Mouse (Mus musculus) limb, embryonic 12.5 days (tissue): ENCODE data around the gene Il10ra. TPM values are rescaled to one million over a fixed set of nuclear protein-coding genes. Genes with fewer than 3 reads are reported as not detected.

ENCODE experiments used
- ATAC-seq: fragments of 200-750 bp; cut with Nextera tagmentation; 2 replicates; pipeline ENCODE4 v1.8.0; 2017; ENCODE audit warnings: low read depth, moderate TSS enrichment; ENCODE audit not compliant: insufficient number of reproducible peaks, insufficient read depth, low FRiP score, low TSS enrichment
- H3K27ac ChIP-seq: fragments of 300-500 bp; sonication (generic); 2 replicates; pipeline ENCODE4 v1.5.1; 2016; ENCODE audit warnings: mild to moderate bottlenecking, moderate library complexity
- H3K27me3 ChIP-seq: fragments of 300-500 bp; sonication (generic); 2 replicates; pipeline ENCODE4 v1.6.1; 2016; ENCODE audit warnings: mild to moderate bottlenecking, moderate library complexity
- H3K36me3 ChIP-seq: fragments of 300-500 bp; sonication (generic); 2 replicates; pipeline ENCODE4 v1.6.1; 2016; ENCODE audit warnings: mild to moderate bottlenecking, moderate library complexity
- H3K4me1 ChIP-seq: fragments of 300-500 bp; sonication (generic); replicated peaks from 2 replicates; pipeline ENCODE4 v1.6.1; 2016
- H3K4me2 ChIP-seq: fragments of 300-500 bp; sonication (generic); 2 replicates; pipeline ENCODE4 v1.6.1; 2016; ENCODE audit warnings: mild to moderate bottlenecking, moderate library complexity
- H3K4me3 ChIP-seq: fragments of 300-500 bp; sonication (generic); replicated peaks from 2 replicates; pipeline ENCODE4 v1.5.1; 2016; ENCODE audit warnings: mild to moderate bottlenecking
- H3K9ac ChIP-seq: fragments of 300-500 bp; sonication (generic); replicated peaks from 2 replicates; pipeline ENCODE4 v1.6.1; 2016; ENCODE audit warnings: mild to moderate bottlenecking, moderate library complexity
- H3K9me3 ChIP-seq: fragments of 300-500 bp; sonication (generic); 2 replicates; pipeline ENCODE4 v1.6.1; 2016; ENCODE audit warnings: mild to moderate bottlenecking, moderate library complexity
- WGBS: fragments of 180-500 bp; shearing (Covaris S2); methylation state at CpG from one replicate; pipeline ENCODE4 v1.1.7; 2016; 5-methylcytosine and 5-hydroxymethylcytosine counted together
- polyA plus RNA-seq: library from polyadenylated mRNA; unstranded; fragments of >200 nt; fragmentation: Nextera tagmentation; extraction: Ambion mirVana; gene quantifications from 2 replicates; pipeline ENCODE4 v1.2.1, GENCODE M21; 2016

Gene Il10ra
- polyA plus RNA-seq, 1 experiment from 2014 or later, result 0.63 TPM

DNA sequence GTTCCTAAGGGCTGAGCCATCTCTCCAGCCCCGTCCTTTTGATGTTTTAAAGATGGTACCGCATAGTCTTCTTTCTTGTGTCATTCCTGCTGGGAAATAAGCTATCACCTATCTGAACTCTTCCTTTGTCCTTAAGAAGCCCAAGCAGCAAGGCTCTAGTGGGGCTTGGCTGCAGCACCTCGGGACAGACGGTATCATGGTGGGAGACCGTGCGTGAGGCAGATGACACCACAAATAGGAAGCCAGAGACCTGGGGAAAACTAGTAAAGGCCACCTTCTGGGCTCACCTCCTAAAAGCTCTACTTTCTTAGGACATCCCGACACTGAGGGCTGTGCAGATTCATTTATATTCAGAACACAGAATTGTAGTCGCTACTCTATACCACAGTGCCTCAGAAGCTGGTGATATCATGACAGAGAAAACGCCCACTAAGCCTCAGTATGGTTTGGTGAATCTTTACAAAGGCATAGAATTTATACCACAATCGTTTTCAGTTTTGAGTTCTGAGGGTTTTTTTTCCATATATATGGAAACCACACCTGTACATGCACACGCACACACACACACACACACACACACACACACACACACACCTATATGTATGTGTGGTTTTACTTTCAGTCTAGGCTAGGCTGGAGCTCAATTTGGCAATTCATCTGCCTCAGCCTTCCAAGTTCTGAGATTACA, 22.7 kb upstream of the Il10ra start:
- ATAC-seq, result no peak
- Histone ChIP-seq H3K4me3 (no peak overlapping the region), H3K36me3 (no peaks in the 10 kb centered on the region), H3K27ac (no peak overlapping the region), H3K9ac (no peak overlapping the region), H3K27me3 (no peaks in the 10 kb centered on the region), H3K4me1 (no peaks in the 10 kb centered on the region), H3K9me3 (no peaks in the 10 kb centered on the region), H3K4me2 (no peak overlapping the region)
- WGBS, result 81% methylated on average over 11 of the region's 11 CpGs

DNA sequence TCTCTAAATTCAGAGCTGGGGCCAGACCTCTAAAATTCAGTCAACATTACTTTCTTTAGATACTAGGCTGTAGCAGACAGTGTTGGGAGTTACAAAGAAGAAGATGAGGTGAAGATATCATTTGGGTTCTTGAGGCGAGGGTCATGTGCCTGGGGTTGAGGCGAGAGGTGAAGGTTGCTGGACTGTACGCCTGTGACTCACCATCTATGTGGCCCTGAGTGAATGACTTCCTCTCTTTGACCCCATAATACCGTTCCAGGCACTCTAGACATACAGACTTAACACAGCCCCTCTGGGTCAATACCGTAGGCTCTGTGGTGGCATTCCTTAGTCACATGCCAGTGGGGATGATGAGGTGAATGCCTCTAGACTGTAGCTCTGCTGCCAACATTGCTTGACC, 13.5 kb upstream of the Il10ra start:
- Histone ChIP-seq H3K9me3 (0 out of 2 replicates have a peak, but pooled peaks cover 4% of the 10 kb centered on the region), H3K4me2 (no peak overlapping the region), H3K9ac (no peak overlapping the region), H3K27me3 (no peaks in the 10 kb centered on the region), H3K4me3 (no peak overlapping the region), H3K36me3 (no peaks in the 10 kb centered on the region), H3K27ac (no peak overlapping the region), H3K4me1 (no peaks in the 10 kb centered on the region)
- ATAC-seq, result no peak
- WGBS, result 89% methylated on average over 5 of the region's 5 CpGs

DNA sequence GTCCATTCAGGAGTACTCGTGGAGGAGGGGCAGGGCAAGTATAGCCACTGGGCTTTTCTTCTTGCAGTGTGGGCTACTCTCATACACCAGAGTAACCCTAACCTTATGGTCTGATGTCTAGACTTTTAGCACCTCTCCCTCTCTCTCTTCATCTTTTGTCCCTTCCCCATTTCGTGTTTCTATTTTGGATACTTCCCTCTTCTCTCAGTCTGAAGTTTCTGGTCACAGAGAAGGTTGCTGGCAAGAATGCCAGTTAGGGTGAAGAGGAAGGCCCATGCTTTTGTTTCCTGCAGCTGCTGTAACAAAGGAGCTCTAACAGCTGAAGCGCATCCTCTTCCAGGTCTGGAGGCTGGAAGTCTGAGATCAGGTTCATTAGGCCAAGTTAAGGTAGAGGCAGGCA, 11.9 kb upstream of the Il10ra start:
- 79% methylated on average over 3 of the region's 3 CpGs for WGBS
- no peak for ATAC-seq

DNA sequence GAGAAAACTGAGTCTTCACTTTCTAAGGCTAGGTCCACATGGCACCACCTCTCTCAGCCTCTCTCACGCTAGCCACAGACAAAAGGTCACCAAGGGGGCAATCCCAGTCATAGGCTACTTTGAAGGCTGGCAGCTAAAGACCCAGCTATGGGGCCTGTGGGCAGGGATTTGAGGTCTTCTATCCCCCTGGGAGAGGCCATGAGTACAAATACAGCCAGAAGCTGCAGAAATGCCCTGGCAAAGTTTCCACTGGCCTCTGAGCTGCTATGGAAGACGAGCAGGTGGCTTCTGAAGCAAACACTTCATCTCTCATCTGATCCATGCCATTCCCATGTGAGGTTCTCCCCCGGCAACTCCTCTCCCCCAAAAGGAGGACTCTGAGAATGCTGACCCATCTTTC, 11.1 kb upstream of the Il10ra start:
- 72% methylated on average over 3 of the region's 3 CpGs for WGBS

More for the DNA sequence above, 11.9 kb upstream of the Il10ra start:
- Histone ChIP-seq H3K27me3 (no peaks in the 10 kb centered on the region), H3K4me1 (no peaks in the 10 kb centered on the region), H3K4me3 (no peak overlapping the region), H3K4me2 (no peak overlapping the region), H3K9ac (no peak overlapping the region), H3K27ac (no peak overlapping the region), H3K36me3 (no peaks in the 10 kb centered on the region), H3K9me3 (0 out of 2 replicates have a peak, but pooled peaks cover 4% of the 10 kb centered on the region)

DNA sequence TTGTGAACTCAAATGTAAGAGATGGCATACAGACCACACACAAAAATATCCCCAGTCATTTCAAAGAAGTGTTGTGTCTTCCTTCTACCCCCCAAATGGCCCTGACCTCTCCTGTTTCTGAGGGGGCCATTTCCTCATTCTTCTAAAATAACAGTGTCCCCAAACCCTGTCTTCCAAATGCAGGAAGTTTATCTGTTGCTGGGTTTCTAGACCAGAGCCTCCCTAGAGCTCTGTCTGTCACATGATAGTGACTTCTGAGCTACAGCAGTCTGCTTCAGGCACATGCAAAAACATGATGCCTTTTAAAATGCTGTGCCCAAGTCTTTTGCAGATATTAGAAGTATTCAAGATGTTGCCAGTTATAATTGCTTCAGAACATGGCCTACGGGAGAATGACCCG, 5.7 kb upstream of the Il10ra start:
- no peaks in the 10 kb centered on the region for H3K36me3 ChIP-seq
- ATAC-seq, result no peak
- WGBS, result 92% methylated on average over 2 of the region's 2 CpGs
- no peak overlapping the region for H3K27ac ChIP-seq
- H3K4me1 ChIP-seq, result no peaks in the 10 kb centered on the region
- H3K9ac ChIP-seq, result no peak overlapping the region
- no peak overlapping the region for H3K4me3 ChIP-seq
- peaks cover 18% of the 10 kb centered on the region for H3K27me3 ChIP-seq
- no peak overlapping the region for H3K4me2 ChIP-seq
- H3K9me3 ChIP-seq, result no peaks in the 10 kb centered on the region

More for the DNA sequence above, 11.1 kb upstream of the Il10ra start:
- Histone ChIP-seq H3K4me1 (no peaks in the 10 kb centered on the region), H3K27me3 (no peaks in the 10 kb centered on the region), H3K4me2 (no peak overlapping the region), H3K9me3 (0 out of 2 replicates have a peak, but pooled peaks cover 1% of the 10 kb centered on the region), H3K4me3 (no peak overlapping the region), H3K27ac (no peak overlapping the region), H3K9ac (no peak overlapping the region), H3K36me3 (no peaks in the 10 kb centered on the region)
- ATAC-seq, result no peak

DNA sequence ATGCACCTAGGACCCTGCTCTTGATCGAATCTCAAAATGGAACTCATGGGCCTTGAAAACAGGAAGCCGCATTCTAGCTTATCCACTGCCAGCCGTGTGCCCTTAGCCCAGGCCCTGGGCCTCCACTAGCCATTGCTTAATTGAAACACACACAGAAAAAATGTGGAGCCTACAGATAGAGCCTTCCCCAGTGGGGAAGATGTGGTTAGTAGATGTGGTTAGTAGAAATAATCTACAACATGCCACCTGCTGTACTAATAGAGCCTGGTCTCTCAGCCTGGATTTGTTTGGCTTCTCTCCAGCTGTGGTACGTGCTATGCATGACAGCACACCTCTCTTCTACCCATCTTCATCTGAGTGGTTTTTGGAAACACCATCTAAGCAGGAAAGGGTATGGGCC, 5.3 kb upstream of the Il10ra start:
- H3K27me3 ChIP-seq, result peaks cover 22% of the 10 kb centered on the region
- ATAC-seq, result no peak
- 84% methylated on average over 4 of the region's 4 CpGs for WGBS
- no peaks in the 10 kb centered on the region for H3K36me3 ChIP-seq
- no peak overlapping the region for H3K4me3 ChIP-seq
- H3K27ac ChIP-seq, result no peak overlapping the region
- H3K9ac ChIP-seq, result no peak overlapping the region
- H3K4me1 ChIP-seq, result no peaks in the 10 kb centered on the region
- no peaks in the 10 kb centered on the region for H3K9me3 ChIP-seq
- H3K4me2 ChIP-seq, result no peak overlapping the region

DNA sequence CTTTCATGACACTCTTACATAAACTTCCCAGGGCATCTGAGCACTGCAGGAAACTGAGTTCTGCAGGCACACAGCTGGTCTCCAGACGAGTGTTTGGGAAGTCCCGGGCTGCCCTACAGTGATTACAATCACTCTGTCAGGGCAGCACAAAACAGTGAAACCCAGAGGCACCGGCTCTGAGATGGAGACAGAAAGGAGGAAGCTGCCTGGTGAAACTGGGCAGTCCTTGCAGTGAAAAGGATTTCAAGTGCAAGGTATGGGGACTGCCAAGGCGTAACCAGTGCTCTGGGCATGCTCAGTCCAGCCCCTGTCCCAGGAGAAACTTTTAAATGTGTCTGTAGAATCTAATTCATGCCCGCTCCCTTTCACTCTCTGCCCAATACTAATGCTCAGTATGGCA, 3.3 kb upstream of the Il10ra start:
- 39% methylated on average over 5 of the region's 5 CpGs for WGBS
- peaks cover 43% of the 10 kb centered on the region for H3K27me3 ChIP-seq

DNA sequence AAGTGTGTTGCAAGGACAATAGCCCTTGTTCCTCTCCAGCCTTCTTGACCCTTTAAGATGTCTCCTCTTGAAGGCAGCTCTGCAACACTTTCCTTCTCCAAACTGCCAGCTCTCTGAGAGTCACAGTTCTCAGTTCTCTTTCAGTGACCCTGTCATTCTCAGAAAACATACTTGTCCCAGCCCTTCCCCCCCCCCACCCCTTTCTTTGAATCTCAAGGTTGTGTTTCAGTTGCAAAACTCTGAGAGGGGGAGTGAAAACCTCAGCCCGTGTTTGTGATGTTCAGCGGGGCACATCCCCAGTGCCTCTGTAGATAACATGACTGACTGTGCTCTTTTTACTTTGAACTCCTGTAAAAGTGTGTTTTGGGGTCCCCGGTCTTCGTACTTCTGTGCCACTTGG, 870 bp downstream of the Il10ra start:
- Histone ChIP-seq H3K4me3 (peak overlapping the region; percentile 42; the same call in 1 of the 2 replicates), H3K36me3 (no peaks in the 10 kb centered on the region), H3K27me3 (peaks cover 57% of the 10 kb centered on the region), H3K9me3 (no peaks in the 10 kb centered on the region), H3K9ac (no peak overlapping the region), H3K4me1 (0 out of 2 replicates have a peak, but pooled peaks cover 3% of the 10 kb centered on the region), H3K4me2 (no peak overlapping the region), H3K27ac (no peak overlapping the region)
- no peak for ATAC-seq
- WGBS, result 66% methylated on average over 4 of the region's 4 CpGs

More for the DNA sequence above, 3.3 kb upstream of the Il10ra start:
- ATAC-seq, result no peak
- Histone ChIP-seq H3K9ac (no peak overlapping the region), H3K27ac (no peak overlapping the region), H3K4me2 (no peak overlapping the region), H3K4me1 (0 out of 2 replicates have a peak, but pooled peaks cover 3% of the 10 kb centered on the region), H3K4me3 (no peak overlapping the region), H3K36me3 (no peaks in the 10 kb centered on the region), H3K9me3 (no peaks in the 10 kb centered on the region)

DNA sequence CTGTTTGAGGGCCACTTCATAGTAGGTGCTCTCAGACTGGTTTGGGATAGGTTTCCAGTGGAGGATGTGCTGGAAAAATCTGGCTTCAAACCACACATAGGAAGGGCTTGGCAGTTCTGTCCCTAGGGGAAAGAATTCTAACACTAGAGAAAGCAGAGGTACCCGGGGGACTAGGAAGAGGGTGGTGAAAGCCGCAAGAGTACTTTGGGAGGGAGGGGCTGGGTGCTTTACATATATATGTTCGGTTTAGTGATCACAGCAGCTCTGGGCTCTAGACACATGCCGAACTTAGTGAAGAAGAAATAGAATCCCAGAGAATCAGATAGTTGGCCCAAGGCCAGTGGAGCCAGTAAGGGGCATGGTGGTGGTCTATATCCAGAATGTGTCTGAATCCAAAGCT, 1.9 kb downstream of the Il10ra start:
- Histone ChIP-seq H3K27me3 (peaks cover 57% of the 10 kb centered on the region), H3K27ac (no peak overlapping the region), H3K4me2 (no peak overlapping the region), H3K36me3 (no peaks in the 10 kb centered on the region), H3K9me3 (no peaks in the 10 kb centered on the region), H3K4me3 (no peak overlapping the region), H3K4me1 (0 out of 2 replicates have a peak, but pooled peaks cover 3% of the 10 kb centered on the region), H3K9ac (no peak overlapping the region)
- no peak for ATAC-seq
- 90% methylated on average over 4 of the region's 4 CpGs for WGBS

DNA sequence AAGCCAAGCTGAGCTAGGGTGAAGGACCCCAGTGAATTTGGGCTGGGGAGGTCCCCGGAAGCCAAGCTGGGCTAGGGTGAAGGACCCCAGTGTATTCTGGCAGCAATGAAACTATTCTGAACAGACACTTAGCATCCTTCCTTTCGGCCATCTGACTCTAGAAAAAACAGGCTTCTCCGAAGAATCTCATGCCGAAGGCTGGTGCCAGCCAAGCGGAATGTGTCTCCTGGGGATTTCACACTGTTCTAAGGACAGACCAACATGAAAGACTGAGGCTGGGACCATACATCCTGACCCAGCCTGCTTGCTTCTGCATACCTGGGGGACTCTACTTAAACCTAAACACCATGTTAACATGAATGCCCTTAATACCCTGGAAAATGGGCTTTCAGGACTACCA, 7.1 kb downstream of the Il10ra start:
- Histone ChIP-seq H3K9me3 (no peaks in the 10 kb centered on the region), H3K4me2 (no peak overlapping the region), H3K4me1 (no peaks in the 10 kb centered on the region), H3K36me3 (no peaks in the 10 kb centered on the region), H3K27ac (no peak overlapping the region), H3K4me3 (no peak overlapping the region), H3K9ac (no peak overlapping the region), H3K27me3 (peaks cover 11% of the 10 kb centered on the region)
- ATAC-seq, result no peak
- 79% methylated on average over 5 of the region's 5 CpGs for whole genome bisulfite sequencing

DNA sequence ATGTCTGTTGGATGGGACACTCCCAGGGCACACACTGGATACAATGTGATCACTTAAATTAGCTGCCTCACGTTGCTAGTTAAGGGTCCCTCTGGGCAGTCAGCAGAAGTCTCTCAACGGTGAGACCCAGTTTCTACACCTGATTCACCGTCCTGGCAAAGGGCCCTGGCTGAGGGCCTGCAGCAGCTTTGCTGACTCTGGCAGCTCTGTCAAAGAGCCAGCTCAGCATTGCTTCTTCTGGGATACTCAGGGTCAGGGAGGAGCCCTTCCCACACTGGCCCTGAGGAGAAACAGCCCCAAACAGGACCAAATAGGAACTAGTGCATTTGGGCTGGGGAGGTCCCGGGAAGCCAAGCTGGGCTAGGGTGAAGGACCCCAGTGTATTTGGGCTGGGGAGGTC, 7.5 kb downstream of the Il10ra start:
- no peaks in the 10 kb centered on the region for H3K9me3 ChIP-seq
- no peak overlapping the region for H3K27ac ChIP-seq
- ATAC-seq, result no peak
- H3K4me2 ChIP-seq, result no peak overlapping the region
- WGBS, result 61% methylated on average over 4 of the region's 4 CpGs
- H3K4me3 ChIP-seq, result no peak overlapping the region
- H3K9ac ChIP-seq, result no peak overlapping the region
- no peaks in the 10 kb centered on the region for H3K4me1 ChIP-seq
- no peaks in the 10 kb centered on the region for H3K36me3 ChIP-seq
- H3K27me3 ChIP-seq, result peaks cover 7% of the 10 kb centered on the region

DNA sequence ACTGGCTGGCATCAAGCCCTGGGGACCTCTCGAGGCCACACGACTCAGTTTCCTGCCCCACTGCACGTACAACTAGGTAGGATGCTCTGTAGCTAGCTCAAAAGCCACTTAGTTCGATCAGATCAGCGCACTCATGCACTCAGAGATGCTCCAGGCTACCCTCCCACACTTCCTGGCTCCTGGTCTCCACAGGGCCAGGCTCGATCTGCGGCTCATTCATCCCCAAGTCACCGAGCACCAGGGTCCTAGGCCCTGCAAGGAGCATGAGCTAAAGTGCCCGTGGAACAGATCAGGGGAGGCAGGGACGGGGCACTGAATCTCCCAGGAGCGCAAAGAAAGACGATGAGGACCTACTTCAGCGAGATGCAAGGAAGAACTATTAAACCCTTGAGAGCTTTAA, 9.9 kb downstream of the Il10ra start:
- H3K27ac ChIP-seq, result no peak overlapping the region
- 84% methylated on average over 13 of the region's 13 CpGs for WGBS
- H3K27me3 ChIP-seq, result peaks cover 5% of the 10 kb centered on the region; the same call in 1 of the 2 replicates
- no peak for ATAC-seq
- no peak overlapping the region for H3K4me2 ChIP-seq
- no peak overlapping the region for H3K9ac ChIP-seq
- no peak overlapping the region for H3K4me3 ChIP-seq
- no peaks in the 10 kb centered on the region for H3K4me1 ChIP-seq
- H3K9me3 ChIP-seq, result no peaks in the 10 kb centered on the region
- H3K36me3 ChIP-seq, result no peaks in the 10 kb centered on the region
